Mouse (Mus musculus) urinary bladder, postnatal 14 days (tissue): ENCODE data around the gene Olfr784.
"Not testable (repeated sequence)": the region's sequence is repeated elsewhere in the genome, so short reads cannot be mapped to it uniquely, and the experiment has no call there.

Experiments
- DNase-seq: peaks from one replicate; pipeline ENCODE4 v3.0.0; 2021; ENCODE audit warnings: low spot score

Olfr784 gene

DNA sequence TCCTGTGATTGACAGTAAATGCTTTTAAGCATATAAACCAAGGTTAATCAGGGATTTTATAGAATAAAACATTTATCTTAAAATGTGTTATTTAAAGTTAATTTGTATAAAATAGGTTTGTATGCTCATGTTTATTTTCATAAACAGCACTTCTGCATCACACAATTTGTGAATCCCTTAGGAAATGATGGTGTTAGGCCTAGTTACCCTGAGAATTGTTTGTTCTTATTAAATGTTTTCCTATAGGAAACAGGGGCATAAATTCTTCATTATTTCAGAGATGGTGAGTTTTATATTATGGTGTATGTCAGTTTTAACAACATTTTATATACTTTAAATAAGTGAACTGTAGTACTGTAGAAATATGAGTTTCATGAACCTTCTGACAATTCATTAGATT, at the start of gene Olfr784:
Gene Olfr784 (plus strand): TSS at position 301 of the 400 bp plus-strand sequence.
- DNase-seq = no peak

DNA sequence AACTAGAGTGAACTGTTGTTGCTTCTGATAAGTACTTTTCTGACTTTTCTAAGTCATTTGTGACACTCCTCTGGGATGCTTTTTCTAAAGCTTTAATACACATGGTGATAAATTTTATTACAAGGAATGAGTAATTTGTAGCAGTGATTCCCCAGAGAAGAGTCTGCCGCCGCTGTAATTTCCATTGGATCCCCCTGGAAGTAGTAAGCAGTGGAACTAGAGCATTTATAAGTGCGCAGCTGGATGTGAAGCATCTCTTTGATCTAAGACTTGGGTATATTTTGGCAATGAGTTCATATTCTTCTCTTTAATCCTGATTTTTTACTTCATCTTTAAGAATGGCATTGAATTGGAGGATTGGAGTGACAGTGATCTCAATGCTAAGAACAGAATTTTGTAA, 35.3 kb upstream of the Olfr784 start, which contains the start of gene Olfr782:
Gene Olfr782 (plus strand): TSS at position 301 of the 400 bp plus-strand sequence.
- DNase-seq = no peak

DNA sequence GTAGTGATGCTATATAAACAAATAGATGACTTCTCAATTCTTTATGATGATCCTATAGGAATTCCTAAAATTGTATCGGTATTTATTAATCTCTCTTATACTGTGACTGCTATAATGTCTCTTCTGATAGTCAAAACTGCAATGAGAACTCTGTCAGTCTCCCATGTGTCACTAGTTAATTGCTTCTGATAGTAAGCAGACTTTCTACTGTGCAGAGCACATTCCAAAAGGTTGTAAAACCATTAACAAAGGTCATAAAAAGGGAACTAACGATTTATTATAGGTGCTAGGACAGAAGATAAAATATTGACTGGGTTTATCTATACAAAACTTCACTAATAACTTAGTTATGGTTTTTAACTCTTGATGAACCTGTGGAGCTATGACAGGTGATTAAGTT, 31.4 kb upstream of the Olfr784 start:
- not testable (repeated sequence) for DNase-seq

- not testable (repeated sequence) for DNase-seq
Measured at GRCm38 (mm10) chr10:129356496-129356895, 27.4 kb upstream of the Olfr784 start.

DNA sequence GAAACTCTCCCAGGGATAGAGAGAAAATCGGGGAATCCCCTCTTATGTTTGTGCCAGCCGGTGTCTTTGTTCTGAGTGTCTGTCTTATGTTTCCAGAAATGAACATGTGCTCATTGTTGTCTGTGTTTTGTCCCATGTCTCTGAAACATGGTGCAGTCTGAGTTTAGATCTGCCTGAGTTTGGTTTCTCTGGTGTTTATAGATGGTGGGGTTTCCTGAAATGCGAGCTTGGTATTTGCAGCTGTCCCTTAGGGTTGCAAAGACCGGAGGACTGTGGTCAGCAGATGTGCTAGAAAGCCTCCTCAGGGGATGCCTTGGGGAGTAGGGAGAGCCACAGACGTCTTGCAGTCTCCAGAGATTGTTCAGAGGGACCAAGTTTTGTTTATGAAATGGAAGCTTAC, 26.6 kb upstream of the Olfr784 start:
- DNase-seq = no peak

DNA sequence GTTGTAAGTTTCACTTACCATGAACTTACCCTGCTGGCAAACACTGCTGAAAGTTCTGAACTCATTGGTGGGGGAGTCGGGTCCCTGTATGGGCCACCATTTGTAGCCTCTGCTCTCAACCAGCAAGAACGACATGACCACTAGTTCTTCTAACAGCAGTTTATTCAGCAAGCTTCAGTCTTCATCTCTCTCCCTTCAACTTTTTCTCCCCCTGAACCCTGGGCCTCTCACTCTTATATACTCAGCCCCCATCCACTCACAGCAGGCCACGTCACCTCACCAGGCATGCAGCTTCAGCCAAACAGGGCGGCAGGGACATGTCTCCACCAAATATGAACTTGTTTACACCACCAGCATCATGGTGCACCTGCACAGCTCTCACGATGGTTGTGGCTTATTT, 9.8 kb upstream of the Olfr784 start:
- DNase-seq = not testable (repeated sequence)

DNA sequence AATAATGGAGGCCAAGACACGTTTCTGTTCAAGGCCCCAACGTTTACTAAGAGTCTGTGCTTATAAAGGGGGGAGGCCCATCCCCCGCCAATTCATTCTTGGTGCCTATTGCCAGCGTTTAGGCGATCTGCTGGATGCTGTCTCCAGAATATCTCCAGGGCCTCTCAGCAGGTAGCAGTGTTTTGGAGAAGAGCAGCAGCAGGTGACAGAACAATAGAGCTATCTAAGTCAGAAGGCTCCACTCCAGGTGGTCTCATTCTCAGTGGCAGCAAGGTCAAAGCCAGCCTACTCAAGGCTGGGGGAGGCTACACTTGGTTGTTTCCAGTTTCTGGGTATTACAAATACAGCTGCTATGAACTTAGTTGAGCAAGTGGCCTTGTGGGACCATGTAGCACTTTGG, 17.0 kb downstream of the Olfr784 start:
- no peak for DNase-seq

DNA sequence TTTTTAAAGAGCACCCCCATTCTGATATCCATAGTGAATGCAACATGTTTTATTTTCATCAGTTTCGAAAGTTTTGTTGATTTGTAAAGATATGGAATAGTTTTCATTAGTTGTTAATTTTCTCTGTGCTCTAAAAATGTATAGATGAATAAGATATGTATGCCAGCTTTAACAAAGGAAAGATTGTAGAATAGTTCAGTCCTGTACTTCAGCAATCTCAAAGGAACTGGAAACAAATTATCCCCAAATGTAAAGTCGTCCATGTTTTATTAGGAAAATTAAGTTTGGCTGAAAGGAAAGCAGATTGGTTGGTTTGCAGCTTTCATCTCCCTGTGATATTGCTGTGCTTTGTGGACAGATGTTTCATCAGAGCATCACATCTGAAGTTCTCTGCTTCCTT, 21.2 kb downstream of the Olfr784 start, which contains the start of gene Olfr785:
Gene Olfr785 (plus strand): TSS at position 301 of the 400 bp plus-strand sequence.
- no peak for DNase-seq

- DNase-seq = no peak
Measured at GRCm38 (mm10) chr10:129427006-129427405, 43.1 kb downstream of the Olfr784 start, which contains the start of gene Olfr786. Olfr786 (plus strand) TSS chr10:129427306.
